Mouse (Mus musculus): ENCODE measurements at regions not wholly inside any gene's neighbourhood (a gene's known extent, or its start where the extent isn't known, plus 50 kb on each side); places are given as distances from the start of the nearest gene placed in this dataset.

GRCm38 (mm10) chr5:111789904-111790303 lies 56.2 kb downstream of the Gm26897 start:
- Histone ChIP-seq H3K27me3 (ENCODE audit: control insufficient read depth, insufficient read depth, low read length) (no peaks in the 10 kb centered on the region), H3K4me2 (ENCODE audit: low read length) (no peak overlapping the region), H3K4me3 (replicated peaks; ENCODE audit: low read depth, low read length) (no peak overlapping the region), H3K27ac (replicated peaks; ENCODE audit: low read depth, low read length) (no peak overlapping the region), H3K4me1 (ENCODE audit: control insufficient read depth, insufficient read depth, low read length) (no peaks in the 10 kb centered on the region), H3K36me3 (ENCODE audit: control insufficient read depth, insufficient read depth, low read length) (no peaks in the 10 kb centered on the region), H3K9ac (replicated peaks; ENCODE audit: low read length) (no peak overlapping the region), H3K9me3 (ENCODE audit: control insufficient read depth, low read length) (no peaks in the 10 kb centered on the region)
- 62% methylated on average over 4 of the region's 4 CpGs for WGBS
- DNase-seq (no peak), ATAC-seq (ENCODE audit: low FRiP score, low TSS enrichment) (no peak)

DNA sequence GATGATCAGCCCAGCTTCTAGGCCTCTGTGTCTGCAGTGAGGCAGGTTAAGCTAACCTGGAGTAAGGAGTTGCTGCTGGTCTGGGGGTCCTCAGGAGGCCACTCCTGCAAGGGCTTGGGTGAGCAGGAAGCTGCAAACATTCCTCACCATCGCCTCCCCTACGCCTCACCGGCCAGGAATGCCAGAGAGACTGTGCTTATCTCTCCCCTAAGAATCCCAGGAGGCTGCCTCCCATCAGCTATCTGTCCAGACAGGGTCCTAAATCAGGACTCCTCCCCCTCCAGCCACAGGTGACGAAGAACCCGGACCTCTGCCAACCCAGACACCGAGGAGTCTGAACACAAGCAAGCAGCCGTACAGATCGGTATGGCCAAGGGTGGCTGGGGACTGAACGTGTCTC lies 56.8 kb downstream of the Gm26897 start:
- Histone ChIP-seq H3K27me3 (ENCODE audit: control insufficient read depth, insufficient read depth, low read length) (no peaks in the 10 kb centered on the region), H3K4me1 (ENCODE audit: control insufficient read depth, insufficient read depth, low read length) (no peaks in the 10 kb centered on the region), H3K9me3 (ENCODE audit: control insufficient read depth, low read length) (no peaks in the 10 kb centered on the region), H3K4me2 (ENCODE audit: low read length) (no peak overlapping the region), H3K27ac (replicated peaks; ENCODE audit: low read depth, low read length) (no peak overlapping the region), H3K36me3 (ENCODE audit: control insufficient read depth, insufficient read depth, low read length) (no peaks in the 10 kb centered on the region), H3K9ac (replicated peaks; ENCODE audit: low read length) (no peak overlapping the region), H3K4me3 (replicated peaks; ENCODE audit: low read depth, low read length) (no peak overlapping the region)
- WGBS = 78% methylated on average over 9 of the region's 9 CpGs
- DNase-seq = no peak
- no peak for ATAC-seq (ENCODE audit: low FRiP score, low TSS enrichment)

DNA sequence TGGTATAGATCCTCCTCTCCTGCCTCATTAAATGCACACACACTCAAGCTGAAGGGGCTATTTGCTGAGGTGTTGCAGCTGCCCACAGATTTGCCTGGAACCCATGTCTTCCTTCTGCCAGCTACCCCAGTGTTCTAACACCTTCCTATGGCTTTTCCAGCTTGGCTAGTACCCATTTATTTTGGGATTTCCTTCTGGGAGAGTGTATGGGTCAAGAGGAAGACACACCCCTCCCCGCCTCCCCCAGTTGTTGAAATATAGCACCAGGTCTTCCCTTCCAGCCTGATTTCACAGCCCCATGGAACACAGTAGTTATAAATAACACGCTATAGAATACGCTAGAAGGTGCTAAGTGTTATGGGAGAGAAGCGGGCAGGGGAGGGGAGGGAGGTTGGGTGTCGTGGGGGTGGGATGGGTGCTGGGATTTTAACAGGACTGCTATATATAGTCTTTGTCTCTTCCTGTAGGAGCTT lies 57.4 kb downstream of the Gm26897 start:
- Histone ChIP-seq H3K9me3 (ENCODE audit: control insufficient read depth, low read length) (no peaks in the 10 kb centered on the region), H3K36me3 (ENCODE audit: control insufficient read depth, insufficient read depth, low read length) (no peaks in the 10 kb centered on the region), H3K27me3 (ENCODE audit: control insufficient read depth, insufficient read depth, low read length) (no peaks in the 10 kb centered on the region), H3K4me3 (replicated peaks; ENCODE audit: low read depth, low read length) (no peak overlapping the region), H3K4me2 (ENCODE audit: low read length) (no peak overlapping the region), H3K4me1 (ENCODE audit: control insufficient read depth, insufficient read depth, low read length) (no peaks in the 10 kb centered on the region), H3K9ac (replicated peaks; ENCODE audit: low read length) (no peak overlapping the region), H3K27ac (replicated peaks; ENCODE audit: low read depth, low read length) (no peak overlapping the region)
- DNase-seq = no peak
- no peak for ATAC-seq (ENCODE audit: low FRiP score, low TSS enrichment)
- WGBS = 95% methylated on average over 5 of the region's 5 CpGs

DNA sequence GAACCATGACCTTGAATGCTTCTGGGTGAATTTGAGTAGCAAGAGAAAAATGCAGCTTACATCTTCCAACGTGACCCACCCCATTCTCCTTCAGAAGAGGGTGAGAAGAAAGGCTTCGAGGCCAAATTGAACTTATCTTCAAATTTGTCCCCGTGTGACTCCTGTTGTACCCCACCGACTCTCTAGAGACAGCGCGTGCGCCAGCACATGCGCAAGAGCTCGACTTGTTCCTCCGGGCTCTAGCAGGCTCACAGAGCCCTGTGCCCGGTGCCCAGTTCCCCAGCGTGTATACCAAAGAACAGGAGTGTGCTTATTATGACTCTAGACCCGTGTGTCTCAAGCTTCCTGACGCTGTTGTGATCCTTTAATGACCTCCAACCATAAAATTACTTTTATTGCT lies 59.0 kb downstream of the Gm26897 start:
- H3K4me2 ChIP-seq (ENCODE audit: low read length) = no peak overlapping the region
- no peak overlapping the region for H3K27ac ChIP-seq (replicated peaks; ENCODE audit: low read depth, low read length)
- H3K36me3 ChIP-seq (ENCODE audit: control insufficient read depth, insufficient read depth, low read length) = no peaks in the 10 kb centered on the region
- H3K9me3 ChIP-seq (ENCODE audit: control insufficient read depth, low read length) = no peaks in the 10 kb centered on the region
- H3K9ac ChIP-seq (replicated peaks; ENCODE audit: low read length) = no peak overlapping the region
- H3K27me3 ChIP-seq (ENCODE audit: control insufficient read depth, insufficient read depth, low read length) = no peaks in the 10 kb centered on the region
- 85% methylated on average over 14 of the region's 14 CpGs for WGBS
- H3K4me1 ChIP-seq (ENCODE audit: control insufficient read depth, insufficient read depth, low read length) = no peaks in the 10 kb centered on the region
- ATAC-seq (ENCODE audit: low FRiP score, low TSS enrichment) = no peak
- DNase-seq = no peak
- H3K4me3 ChIP-seq (replicated peaks; ENCODE audit: low read depth, low read length) = no peak overlapping the region

- no peaks in the 10 kb centered on the region for H3K9me3 ChIP-seq (ENCODE audit: control insufficient read depth, low read length)
- ATAC-seq (ENCODE audit: low FRiP score, low TSS enrichment) = no peak
- H3K27me3 ChIP-seq (ENCODE audit: control insufficient read depth, insufficient read depth, low read length) = no peaks in the 10 kb centered on the region
- DNase-seq = no peak
- H3K4me3 ChIP-seq (replicated peaks; ENCODE audit: low read depth, low read length) = no peak overlapping the region
- no peak overlapping the region for H3K27ac ChIP-seq (replicated peaks; ENCODE audit: low read depth, low read length)
- H3K9ac ChIP-seq (replicated peaks; ENCODE audit: low read length) = no peak overlapping the region
- no peaks in the 10 kb centered on the region for H3K4me1 ChIP-seq (ENCODE audit: control insufficient read depth, insufficient read depth, low read length)
- WGBS = 84% methylated on average over 4 of the region's 4 CpGs
- no peaks in the 10 kb centered on the region for H3K36me3 ChIP-seq (ENCODE audit: control insufficient read depth, insufficient read depth, low read length)
- H3K4me2 ChIP-seq (ENCODE audit: low read length) = no peak overlapping the region
Observed at GRCm38 (mm10) chr5:111793178-111793577, 59.5 kb downstream of the Gm26897 start.

- Histone ChIP-seq H3K27ac (replicated peaks; ENCODE audit: low read depth, low read length) (no peak overlapping the region), H3K36me3 (ENCODE audit: control insufficient read depth, insufficient read depth, low read length) (no peaks in the 10 kb centered on the region), H3K4me3 (replicated peaks; ENCODE audit: low read depth, low read length) (no peak overlapping the region), H3K9me3 (ENCODE audit: control insufficient read depth, low read length) (no peaks in the 10 kb centered on the region), H3K4me1 (ENCODE audit: control insufficient read depth, insufficient read depth, low read length) (no peaks in the 10 kb centered on the region), H3K9ac (replicated peaks; ENCODE audit: low read length) (no peak overlapping the region), H3K27me3 (ENCODE audit: control insufficient read depth, insufficient read depth, low read length) (no peaks in the 10 kb centered on the region), H3K4me2 (ENCODE audit: low read length) (no peak overlapping the region)
- no peak for ATAC-seq (ENCODE audit: low FRiP score, low TSS enrichment)
- WGBS = 82% methylated on average over 5 of the region's 5 CpGs
- no peak for DNase-seq
Observed at GRCm38 (mm10) chr5:111796889-111797288, 63.2 kb downstream of the Gm26897 start.

DNA sequence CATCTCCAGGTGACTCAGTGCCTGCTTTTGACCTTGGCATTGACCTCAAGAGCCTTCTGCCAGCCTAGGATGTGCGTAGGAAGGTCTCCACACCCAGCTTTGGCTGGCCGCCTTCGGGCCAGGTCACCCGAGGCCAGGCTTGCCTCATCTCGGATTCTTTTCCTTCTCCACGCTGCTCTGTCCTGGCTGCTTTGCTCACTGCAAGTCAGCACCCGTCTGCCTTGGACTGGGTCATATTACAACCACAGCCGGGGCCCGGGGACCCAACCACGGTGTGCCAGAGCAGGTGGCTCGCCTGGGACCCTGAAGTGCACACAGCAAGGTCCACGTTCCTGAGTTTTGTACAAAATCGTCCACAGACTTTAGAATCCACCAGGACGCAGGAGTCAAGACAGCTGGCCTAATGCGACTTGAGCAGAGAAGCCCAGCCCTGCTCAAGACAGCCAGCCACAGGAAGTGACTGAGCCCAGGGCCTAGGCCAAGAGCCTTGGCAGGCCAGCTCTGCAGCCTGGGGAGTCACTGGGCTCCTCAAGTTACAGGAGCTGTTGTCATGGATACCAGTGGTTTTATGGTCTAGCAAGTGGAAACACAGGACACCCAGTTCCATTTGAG lies 66.1 kb downstream of the Gm26897 start:
- H3K27ac ChIP-seq (replicated peaks; ENCODE audit: low read depth, low read length) = no peak overlapping the region
- ATAC-seq (ENCODE audit: low FRiP score, low TSS enrichment) = no peak
- H3K27me3 ChIP-seq (ENCODE audit: control insufficient read depth, insufficient read depth, low read length) = no peaks in the 10 kb centered on the region
- H3K4me2 ChIP-seq (ENCODE audit: low read length) = no peak overlapping the region
- H3K4me1 ChIP-seq (ENCODE audit: control insufficient read depth, insufficient read depth, low read length) = no peaks in the 10 kb centered on the region
- 52% methylated on average over 15 of the region's 15 CpGs for WGBS
- no peaks in the 10 kb centered on the region for H3K36me3 ChIP-seq (ENCODE audit: control insufficient read depth, insufficient read depth, low read length)
- H3K9me3 ChIP-seq (ENCODE audit: control insufficient read depth, low read length) = no peaks in the 10 kb centered on the region
- no peak overlapping the region for H3K4me3 ChIP-seq (replicated peaks; ENCODE audit: low read depth, low read length)
- DNase-seq = peak; percentile 47
- H3K9ac ChIP-seq (replicated peaks; ENCODE audit: low read length) = no peak overlapping the region

- Histone ChIP-seq H3K4me1 (ENCODE audit: control insufficient read depth, insufficient read depth, low read length) (no peaks in the 10 kb centered on the region), H3K27me3 (ENCODE audit: control insufficient read depth, insufficient read depth, low read length) (no peaks in the 10 kb centered on the region), H3K27ac (replicated peaks; ENCODE audit: low read depth, low read length) (no peak overlapping the region), H3K9ac (replicated peaks; ENCODE audit: low read length) (no peak overlapping the region), H3K36me3 (ENCODE audit: control insufficient read depth, insufficient read depth, low read length) (no peaks in the 10 kb centered on the region), H3K4me2 (ENCODE audit: low read length) (no peak overlapping the region), H3K4me3 (replicated peaks; ENCODE audit: low read depth, low read length) (no peak overlapping the region), H3K9me3 (ENCODE audit: control insufficient read depth, low read length) (no peaks in the 10 kb centered on the region)
- 81% methylated on average over 11 of the region's 11 CpGs for WGBS
- no peak for DNase-seq
- no peak for ATAC-seq (ENCODE audit: low FRiP score, low TSS enrichment)
Observed at GRCm38 (mm10) chr5:111800511-111800910, 66.8 kb downstream of the Gm26897 start.

DNA sequence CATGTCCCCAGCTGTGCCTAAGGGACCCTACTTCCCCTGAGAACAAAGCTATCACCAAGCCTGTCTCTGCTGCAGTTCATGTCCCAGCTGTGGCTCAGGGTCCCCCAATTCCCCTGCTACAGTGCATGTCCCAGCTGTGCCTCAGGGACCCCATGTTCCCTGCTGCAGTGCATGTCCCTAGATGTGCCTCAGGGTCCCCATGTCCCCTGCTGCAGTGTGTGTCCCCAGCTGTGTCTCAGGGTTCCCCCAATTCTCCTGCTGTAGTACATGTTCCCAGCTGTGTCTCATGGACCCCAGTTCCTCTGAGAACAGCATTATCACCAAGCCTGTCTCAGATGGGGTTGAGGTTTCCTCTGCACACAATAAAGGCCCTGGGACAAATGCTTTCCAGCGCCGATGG lies 67.3 kb downstream of the Gm26897 start:
- Histone ChIP-seq H3K4me1 (ENCODE audit: control insufficient read depth, insufficient read depth, low read length) (no peaks in the 10 kb centered on the region), H3K4me2 (ENCODE audit: low read length) (no peak overlapping the region), H3K4me3 (replicated peaks; ENCODE audit: low read depth, low read length) (no peak overlapping the region), H3K9me3 (ENCODE audit: control insufficient read depth, low read length) (no peaks in the 10 kb centered on the region), H3K27ac (replicated peaks; ENCODE audit: low read depth, low read length) (no peak overlapping the region), H3K27me3 (ENCODE audit: control insufficient read depth, insufficient read depth, low read length) (no peaks in the 10 kb centered on the region), H3K9ac (replicated peaks; ENCODE audit: low read length) (no peak overlapping the region), H3K36me3 (ENCODE audit: control insufficient read depth, insufficient read depth, low read length) (no peaks in the 10 kb centered on the region)
- DNase-seq (no peak), ATAC-seq (ENCODE audit: low FRiP score, low TSS enrichment) (no peak)
- WGBS = 81% methylated on average over 2 of the region's 2 CpGs
